Mouse (Mus musculus): ENCODE results near the gene Fto.

GRCm38 (mm10) chr8:91404311-91404710 lies 91.0 kb downstream of the Fto start:
- TF ChIP-seq POLR2A (IDR thresholded peaks at IDR 0.05; ENCODE audit: extremely low read depth, insufficient read depth, low read length), result no peak
- TF ChIP-seq CTCF (IDR thresholded peaks at IDR 0.05; ENCODE audit: extremely low read depth, insufficient read depth, low read length), result no peak
